Mouse (Mus musculus) thymus, postnatal 0 days (tissue): ENCODE measurements around the gene Gm7029. TPM values are rescaled to one million over a fixed set of nuclear protein-coding genes. Genes with fewer than 3 reads are reported as not detected.

ENCODE experiments used
- DNase-seq: peaks from one replicate; pipeline ENCODE4 v3.0.0-alpha.2; 2015; ENCODE audit warnings: low spot score
- microRNA-seq: library from miRNA; unstranded; fragments of <30 nt; microRNA quantifications from one replicate; pipeline ENCODE4, GENCODE M21; 2016; ENCODE audit warnings: borderline number of aligned reads
- polyA plus RNA-seq: library from polyadenylated mRNA; unstranded; fragments of >200 nt; fragmentation: Nextera tagmentation; extraction: Ambion mirVana; gene quantifications from 2 replicates; pipeline ENCODE4 v1.2.1, GENCODE M21; 2015

Gene Gm7029
- polyA plus RNA-seq, 1 experiment from 2014 or later = not detected

GRCm38 (mm10) chr17:33911813-33912414, 38.3 kb downstream of the Gm7029 start:
- DNase-seq = no peak

GRCm38 (mm10) chr17:33913264-33913663, 39.6 kb downstream of the Gm7029 start:
- no peak for DNase-seq

GRCm38 (mm10) chr17:33913905-33914304, 40.3 kb downstream of the Gm7029 start:
- no peak for DNase-seq

- no peak for DNase-seq
Measured at GRCm38 (mm10) chr17:33914969-33915391, 41.3 kb downstream of the Gm7029 start.

GRCm38 (mm10) chr17:33915671-33916250, 42.1 kb downstream of the Gm7029 start, which contains the start of the genes Tapbp and Zbtb22:
Gene Tapbp (plus strand): TSS chr17:33915899.
Gene Zbtb22 (plus strand): TSS chr17:33915904.
- DNase-seq = peak; percentile 97

DNA sequence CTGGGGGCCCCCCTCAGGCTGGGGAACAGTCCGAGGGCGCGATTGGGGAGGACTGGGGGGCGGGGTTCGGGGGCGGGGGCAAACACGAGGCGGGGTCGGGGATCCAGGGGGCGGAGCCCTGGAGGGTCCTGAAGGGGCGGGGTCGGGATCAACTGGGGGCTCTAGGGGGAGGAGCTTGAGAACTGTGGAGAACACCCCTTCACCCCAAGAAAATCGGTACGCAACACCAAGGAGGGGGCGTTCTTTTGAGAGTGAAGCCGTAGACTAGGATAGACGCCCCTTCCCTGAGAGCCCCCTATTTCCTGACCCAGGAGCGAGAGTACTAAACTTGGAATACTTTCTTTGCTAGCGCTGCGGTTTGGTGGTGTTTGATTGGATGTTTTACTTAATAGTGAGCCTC, 42.7 kb downstream of the Gm7029 start:
- peak; percentile 83 for DNase-seq

GRCm38 (mm10) chr17:33916847-33917655, 43.4 kb downstream of the Gm7029 start:
- DNase-seq = no peak

GRCm38 (mm10) chr17:33917656-33918292, 44.1 kb downstream of the Gm7029 start:
- DNase-seq = no peak

DNA sequence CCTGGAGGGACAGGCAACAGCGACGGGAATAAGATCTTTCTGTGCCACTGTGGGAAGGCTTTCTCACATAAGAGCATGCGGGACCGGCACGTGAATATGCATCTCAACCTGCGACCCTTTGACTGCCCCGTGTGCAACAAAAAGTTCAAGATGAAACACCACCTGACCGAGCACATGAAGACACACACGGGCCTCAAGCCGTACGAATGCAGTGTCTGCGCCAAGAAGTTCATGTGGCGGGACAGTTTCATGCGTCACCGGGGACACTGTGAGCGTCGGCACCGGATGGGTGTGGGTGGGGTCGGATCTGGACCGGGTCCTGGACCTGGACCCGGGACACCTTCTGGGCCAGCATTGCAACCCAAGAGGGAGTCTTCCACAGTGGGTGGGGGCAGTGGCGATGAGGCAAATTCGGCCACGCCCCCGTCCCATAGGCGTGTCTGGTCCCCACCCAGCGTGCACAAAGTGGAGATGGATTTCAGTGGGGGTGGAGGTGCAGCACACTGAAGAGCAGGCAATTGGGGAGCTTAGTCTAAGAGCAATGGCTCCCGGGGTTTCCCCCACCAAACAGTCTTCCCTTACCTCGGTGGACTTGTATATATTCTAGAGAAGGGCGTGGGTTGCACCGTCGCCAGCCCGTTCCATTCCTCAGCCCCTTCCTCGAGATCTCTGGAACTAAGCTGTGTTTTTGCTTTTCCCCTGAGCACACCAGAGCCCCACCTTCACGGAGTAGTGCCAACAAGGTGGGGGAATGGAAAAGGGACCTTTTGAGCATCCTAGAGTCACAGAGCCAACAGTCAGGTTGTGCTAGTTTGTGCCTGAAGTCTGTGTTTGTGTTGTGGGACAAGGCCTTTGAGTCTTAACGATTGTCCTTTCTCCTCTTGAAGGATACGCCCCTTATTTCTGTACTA, 44.9 kb downstream of the Gm7029 start:
- no peak for DNase-seq

DNA sequence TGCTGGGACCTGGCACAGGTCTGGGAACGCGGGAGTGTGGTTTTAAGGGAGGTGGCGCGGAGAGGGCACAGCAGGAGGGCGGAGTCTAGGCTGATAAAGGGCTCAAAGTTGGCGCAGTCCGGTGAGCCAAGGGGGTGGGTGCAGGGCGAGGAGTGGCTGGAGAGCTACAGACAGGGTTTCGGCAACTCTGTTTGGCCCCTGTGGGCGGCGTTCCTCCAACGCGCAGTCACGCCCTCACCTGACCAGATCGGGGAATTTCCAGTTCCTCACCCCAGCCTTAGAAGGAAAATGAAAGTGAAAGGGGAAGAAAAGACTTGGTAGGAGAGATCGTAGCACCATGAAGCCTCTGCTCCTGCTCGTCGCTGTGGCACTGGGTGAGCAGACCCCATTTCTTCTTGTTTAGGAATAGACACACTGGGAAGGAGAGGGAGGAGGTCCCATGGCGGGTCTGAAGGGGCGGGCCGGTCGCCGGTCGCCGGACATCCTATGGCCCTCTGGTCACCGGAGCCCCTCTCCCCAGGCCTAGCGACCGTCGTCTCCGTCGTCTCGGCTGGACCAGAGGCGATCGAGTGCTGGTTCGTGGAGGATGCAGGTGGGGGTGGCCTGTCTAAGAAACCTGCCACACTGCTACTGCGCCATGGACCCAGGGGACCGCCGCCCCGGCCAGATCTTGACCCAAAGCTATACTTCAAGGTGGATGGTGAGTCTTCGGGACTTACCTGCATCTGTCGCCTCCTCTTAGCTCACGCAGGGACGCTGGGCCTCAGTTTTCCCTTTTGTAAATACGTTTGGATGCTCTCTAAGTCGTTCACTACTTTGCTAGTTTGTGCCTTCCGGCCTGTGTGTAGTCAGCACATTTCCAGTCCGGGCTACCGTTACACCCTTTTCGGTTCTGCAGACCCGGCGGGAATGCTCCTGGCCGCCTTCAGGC, 46.0 kb downstream of the Gm7029 start:
- DNase-seq = peak; percentile 65

DNA sequence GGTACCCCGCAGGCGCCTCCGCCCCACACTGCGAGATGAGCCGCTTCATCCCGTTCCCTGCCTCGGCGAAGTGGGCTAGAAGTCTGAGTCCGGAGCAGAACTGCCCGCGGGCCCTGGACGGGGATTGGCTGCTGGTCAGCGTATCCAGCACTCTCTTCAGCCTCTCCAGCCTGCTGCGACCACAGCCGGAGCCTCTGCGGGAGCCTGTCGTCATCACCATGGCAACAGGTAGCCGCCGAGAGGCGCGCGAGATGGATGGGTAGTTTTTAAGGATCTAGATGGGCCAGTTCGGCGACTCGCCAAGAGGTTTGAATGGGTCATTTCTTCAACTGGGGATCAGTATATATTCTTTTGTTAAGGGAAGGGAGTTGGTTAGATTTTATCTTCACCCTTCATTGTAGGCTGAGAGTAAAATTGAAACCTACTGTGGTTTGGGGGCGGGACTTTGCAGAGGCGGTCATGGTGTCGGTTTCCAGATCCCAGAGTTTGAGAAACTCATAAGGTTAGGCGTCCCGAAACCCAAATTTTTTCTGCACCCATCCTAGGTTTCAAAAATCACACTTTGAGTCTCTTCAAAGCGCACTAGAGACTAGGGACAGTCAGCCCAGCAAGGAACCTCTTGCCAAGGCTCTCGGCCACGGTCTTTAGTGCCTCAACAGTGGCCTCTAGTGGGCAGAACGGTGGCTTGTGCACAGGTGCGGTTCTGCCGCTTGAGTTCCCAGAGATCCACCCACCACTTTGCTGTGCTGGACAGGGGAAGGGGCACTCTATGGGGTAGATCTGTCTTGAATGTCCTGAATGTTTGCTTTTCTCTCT, 46.9 kb downstream of the Gm7029 start:
- peak; percentile 87 for DNase-seq

DNA sequence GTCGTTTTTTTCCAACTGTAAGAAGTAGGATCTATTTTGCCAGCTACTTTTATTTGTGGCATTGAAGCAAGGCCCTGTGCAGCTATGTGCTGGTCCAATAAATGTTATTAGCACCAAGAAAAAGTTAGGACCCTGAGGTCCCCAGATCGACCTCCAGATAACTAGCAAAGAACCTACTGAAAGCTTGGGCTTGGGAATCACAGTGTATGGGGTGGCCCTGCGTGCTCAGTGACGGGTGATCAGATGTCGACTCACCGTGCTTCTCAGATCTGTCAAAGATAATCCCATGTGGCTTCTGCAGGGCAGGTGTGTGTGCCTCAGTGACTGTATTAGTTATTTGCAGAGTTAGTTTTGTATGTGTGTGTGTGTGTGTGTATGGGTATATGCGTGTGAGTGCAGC, 47.7 kb downstream of the Gm7029 start:
- no peak for DNase-seq

Small RNA genes within 50 kb of the gene (microRNA-seq; reads per million reads assigned to microRNA genes)
- gene Gm27740 = not detected

Other genes starting within 250 kb of the Gm7029 start
- 40.3 and 42.6 TPM in 2 replicates for gene Zfp414, start 244.7 kb upstream of the Gm7029 start, polyA plus RNA-seq
- 0.48 and 0.60 TPM in 2 replicates for gene Pram1, start 235.8 kb upstream of the Gm7029 start, polyA plus RNA-seq
- gene Hnrnpm, start 187.0 kb upstream of the Gm7029 start, polyA plus RNA-seq = 317 and 345 TPM in 2 replicates
- 83.3 and 90.7 TPM in 2 replicates for gene March2, start 155.2 kb upstream of the Gm7029 start, polyA plus RNA-seq
- gene Rab11b, start 113.3 kb upstream of the Gm7029 start, polyA plus RNA-seq = 214 and 227 TPM in 2 replicates
- gene Angptl4, start 92.0 kb upstream of the Gm7029 start, polyA plus RNA-seq = 28.7 and 36.7 TPM in 2 replicates
- 19.1 and 22.0 TPM in 2 replicates for gene Kank3, start 63.3 kb upstream of the Gm7029 start, polyA plus RNA-seq
- gene Rps28, start 49.3 kb upstream of the Gm7029 start, polyA plus RNA-seq = 1,516 and 1,544 TPM in 2 replicates
- gene Ndufa7, start 49.3 kb upstream of the Gm7029 start, polyA plus RNA-seq = 464 TPM in 2 replicates
- gene Cd320, start 30.7 kb upstream of the Gm7029 start, polyA plus RNA-seq = 35.1 and 35.2 TPM in 2 replicates
- gene Kifc1, start 16.8 kb downstream of the Gm7029 start, polyA plus RNA-seq = 5.9 and 6.8 TPM in 2 replicates
- 1.6 and 1.9 TPM in 2 replicates for gene Platr17, start 31.3 kb downstream of the Gm7029 start, polyA plus RNA-seq
- gene Daxx, start 35.6 kb downstream of the Gm7029 start, polyA plus RNA-seq = 62.9 and 67.8 TPM in 2 replicates
- 131 and 140 TPM in 2 replicates for gene Tapbp, start 42.1 kb downstream of the Gm7029 start, polyA plus RNA-seq
- gene Zbtb22, start 42.1 kb downstream of the Gm7029 start, polyA plus RNA-seq = 13.8 and 14.9 TPM in 2 replicates
- gene Rgl2, start 55.7 kb downstream of the Gm7029 start, polyA plus RNA-seq = 37.5 and 42.3 TPM in 2 replicates
- 218 and 225 TPM in 2 replicates for gene Pfdn6, start 66.5 kb downstream of the Gm7029 start, polyA plus RNA-seq
- gene Wdr46, start 66.8 kb downstream of the Gm7029 start, polyA plus RNA-seq = 20.6 and 25.5 TPM in 2 replicates
- gene B3galt4, start 77.7 kb downstream of the Gm7029 start, polyA plus RNA-seq = 13.3 and 15.8 TPM in 2 replicates
- gene Vps52, start 82.0 kb downstream of the Gm7029 start, polyA plus RNA-seq = 43.6 and 46.1 TPM in 2 replicates
- 2,265 and 2,338 TPM in 2 replicates for gene Rps18, start 82.2 kb downstream of the Gm7029 start, polyA plus RNA-seq
- 528 and 569 TPM in 2 replicates for gene H2-K1, start 126.5 kb downstream of the Gm7029 start, polyA plus RNA-seq
- gene Ring1, start 150.8 kb downstream of the Gm7029 start, polyA plus RNA-seq = 14.5 and 20.9 TPM in 2 replicates
- 77.4 and 82.2 TPM in 2 replicates for gene H2-Ke6, start 154.2 kb downstream of the Gm7029 start, polyA plus RNA-seq
- gene Slc39a7, start 157.8 kb downstream of the Gm7029 start, polyA plus RNA-seq = 90.5 and 96.5 TPM in 2 replicates
- 47.1 and 48.9 TPM in 2 replicates for gene Rxrb, start 158.0 kb downstream of the Gm7029 start, polyA plus RNA-seq
- gene Col11a2, start 165.6 kb downstream of the Gm7029 start, polyA plus RNA-seq = 1.1 and 1.5 TPM in 2 replicates
- 55.0 and 57.1 TPM in 2 replicates for gene H2-Oa, start 218.5 kb downstream of the Gm7029 start, polyA plus RNA-seq
- gene H2-DMa, start 245.7 kb downstream of the Gm7029 start, polyA plus RNA-seq = 113 and 114 TPM in 2 replicates
- 98.3 and 107 TPM in 2 replicates for gene Brd2, start 248.8 kb downstream of the Gm7029 start, polyA plus RNA-seq